Mouse (Mus musculus): ENCODE measurements around the gene Ly6g6e. TPM values are rescaled to one million over a fixed set of nuclear protein-coding genes. Genes with fewer than 3 reads are reported as not detected.

The Ly6g6e gene
- polyA plus RNA-seq, 1 experiment from 2014 or later: 0.76 TPM

DNA sequence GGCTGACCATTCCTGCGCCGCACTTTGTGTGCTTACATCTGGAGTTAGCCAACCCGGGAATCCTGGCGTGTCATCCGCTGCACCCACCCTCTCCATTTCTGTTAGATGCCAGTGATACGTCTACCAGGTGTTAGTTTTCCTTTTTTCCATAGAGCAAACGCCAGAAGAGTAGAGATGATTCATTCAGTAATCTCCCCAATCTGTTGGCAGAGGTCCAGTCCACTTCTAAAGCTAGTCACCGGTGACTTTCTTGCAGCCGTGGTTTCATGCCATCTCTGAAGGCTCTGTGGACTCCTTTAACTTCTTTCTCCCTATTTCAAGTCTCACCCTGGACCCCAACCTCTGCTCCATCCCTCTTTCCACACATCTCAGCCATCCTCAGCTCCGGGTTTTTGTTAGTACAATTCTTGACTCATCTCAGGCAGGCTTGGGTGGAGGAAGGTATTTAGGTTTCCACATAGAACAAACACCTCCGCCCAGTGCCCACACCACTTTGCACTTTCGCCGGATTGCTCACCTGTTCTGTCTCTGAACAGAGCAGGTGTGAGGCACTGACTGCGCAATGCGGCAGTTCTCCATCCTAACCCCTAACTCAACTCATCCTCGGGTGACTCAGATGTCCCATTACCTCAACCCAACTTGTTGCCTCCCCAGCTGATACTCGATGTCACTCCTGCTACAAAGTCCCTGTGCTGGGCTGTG lies 8.3 kb upstream of the Ly6g6e start:
- no peak overlapping the region for H3K4me3 ChIP-seq
- no peak for DNase-seq (ENCODE audit: low spot score)
- H3K27ac ChIP-seq: no peak overlapping the region
- H3K4me1 ChIP-seq (replicated peaks): peaks cover 29% of the 10 kb centered on the region
- peaks cover 1% of the 10 kb centered on the region for H3K36me3 ChIP-seq
- peaks cover 55% of the 10 kb centered on the region for H3K27me3 ChIP-seq (ENCODE audit: insufficient read depth, poor library complexity, severe bottlenecking)
- WGBS: 86% methylated on average over 17 of the region's 17 CpGs
- no peaks in the 10 kb centered on the region for H3K9me3 ChIP-seq

DNA sequence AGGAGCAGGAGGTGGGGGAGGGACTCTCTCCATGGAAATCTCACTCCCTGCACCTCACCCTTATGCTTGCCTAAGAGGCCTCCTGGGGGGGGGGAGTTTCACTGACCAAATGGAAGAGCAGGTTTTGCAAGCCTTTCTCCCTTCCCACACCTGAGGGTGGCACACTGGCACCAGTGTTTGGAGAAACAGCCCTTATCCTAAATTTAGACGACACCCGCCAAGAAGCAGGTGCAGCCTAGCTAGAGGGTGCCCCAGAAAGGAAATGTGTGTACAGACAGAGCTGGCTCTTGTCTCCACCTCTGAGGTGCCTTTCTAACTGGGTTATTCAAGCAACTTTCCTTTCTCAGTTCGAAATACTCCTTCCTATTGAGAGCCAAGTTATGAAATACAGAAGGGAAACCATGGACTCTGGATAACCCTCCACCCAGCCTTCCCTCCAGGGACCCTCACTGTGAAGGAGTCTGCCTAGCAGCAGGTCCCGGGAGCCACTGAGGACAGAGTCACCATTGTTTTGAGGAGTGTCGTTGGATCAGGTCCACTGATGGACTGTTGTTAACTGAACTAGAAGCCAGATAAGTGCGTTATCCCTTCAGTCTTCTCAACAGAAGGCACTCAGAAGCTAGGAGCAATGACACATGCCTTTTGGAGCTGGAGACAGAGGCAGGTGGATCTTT lies 6.0 kb upstream of the Ly6g6e start:
- WGBS: 61% methylated on average over 6 of the region's 6 CpGs

DNA sequence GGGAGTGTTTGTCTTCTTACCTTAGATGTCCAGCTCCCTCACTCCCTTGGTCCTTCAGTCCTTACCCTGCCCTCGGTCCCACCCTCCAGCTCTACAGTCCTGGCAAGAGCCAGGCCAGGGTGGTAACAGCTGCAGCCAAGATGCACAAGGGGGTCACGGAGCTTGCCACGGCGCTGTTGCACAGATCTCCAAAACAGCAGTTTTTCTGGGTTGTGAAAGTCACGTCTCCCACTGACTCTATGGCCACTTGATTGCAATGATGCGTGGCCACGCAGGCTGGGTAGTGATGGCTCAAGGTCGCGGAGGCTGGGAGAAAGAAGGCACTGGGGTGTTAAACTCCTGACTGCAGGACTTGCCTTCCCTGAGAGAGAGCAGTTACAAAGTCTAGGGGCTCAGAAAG lies 5.2 kb upstream of the Ly6g6e start:
- H3K36me3 ChIP-seq: no peaks in the 10 kb centered on the region
- no peak overlapping the region for H3K4me3 ChIP-seq
- H3K27me3 ChIP-seq (ENCODE audit: insufficient read depth, poor library complexity, severe bottlenecking): peaks cover 28% of the 10 kb centered on the region
- WGBS: 82% methylated on average over 9 of the region's 9 CpGs
- H3K4me1 ChIP-seq (replicated peaks): peaks cover 9% of the 10 kb centered on the region
- H3K9me3 ChIP-seq: no peaks in the 10 kb centered on the region
- no peak for DNase-seq (ENCODE audit: low spot score)
- H3K27ac ChIP-seq: no peak overlapping the region

More for the DNA sequence above, 6.0 kb upstream of the Ly6g6e start:
- Histone ChIP-seq H3K4me3 (no peak overlapping the region), H3K27ac (no peak overlapping the region), H3K36me3 (no peaks in the 10 kb centered on the region), H3K9me3 (no peaks in the 10 kb centered on the region), H3K4me1 (replicated peaks) (peaks cover 9% of the 10 kb centered on the region), H3K27me3 (ENCODE audit: insufficient read depth, poor library complexity, severe bottlenecking) (peaks cover 36% of the 10 kb centered on the region)
- no peak for DNase-seq (ENCODE audit: low spot score)

- no peaks in the 10 kb centered on the region for H3K36me3 ChIP-seq
- no peaks in the 10 kb centered on the region for H3K9me3 ChIP-seq
- peaks cover 8% of the 10 kb centered on the region; the same call in 1 of the 2 replicates for H3K27me3 ChIP-seq (ENCODE audit: insufficient read depth, poor library complexity, severe bottlenecking)
- DNase-seq (ENCODE audit: low spot score): no peak
- no peak overlapping the region for H3K4me3 ChIP-seq
- peaks cover 28% of the 10 kb centered on the region for H3K4me1 ChIP-seq (replicated peaks)
- peak overlapping the region; percentile 50 for H3K27ac ChIP-seq
- WGBS: 56% methylated on average over 17 of the region's 17 CpGs
These were observed 2.6 kb upstream of the Ly6g6e start for GRCm38 (mm10) chr17:35074097-35074496.

GRCm38 (mm10) chr17:35077285-35077684 lies 583 bp downstream of the Ly6g6e start:
- Histone ChIP-seq H3K36me3 (no peaks in the 10 kb centered on the region), H3K9me3 (no peaks in the 10 kb centered on the region), H3K4me3 (peak overlapping the region; percentile 45), H3K4me1 (replicated peaks) (peaks cover 41% of the 10 kb centered on the region), H3K27ac (peak overlapping the region; percentile 82), H3K27me3 (ENCODE audit: insufficient read depth, poor library complexity, severe bottlenecking) (peaks cover 15% of the 10 kb centered on the region)
- DNase-seq (ENCODE audit: low spot score): no peak
- WGBS: 43% methylated on average over 2 of the region's 2 CpGs

DNA sequence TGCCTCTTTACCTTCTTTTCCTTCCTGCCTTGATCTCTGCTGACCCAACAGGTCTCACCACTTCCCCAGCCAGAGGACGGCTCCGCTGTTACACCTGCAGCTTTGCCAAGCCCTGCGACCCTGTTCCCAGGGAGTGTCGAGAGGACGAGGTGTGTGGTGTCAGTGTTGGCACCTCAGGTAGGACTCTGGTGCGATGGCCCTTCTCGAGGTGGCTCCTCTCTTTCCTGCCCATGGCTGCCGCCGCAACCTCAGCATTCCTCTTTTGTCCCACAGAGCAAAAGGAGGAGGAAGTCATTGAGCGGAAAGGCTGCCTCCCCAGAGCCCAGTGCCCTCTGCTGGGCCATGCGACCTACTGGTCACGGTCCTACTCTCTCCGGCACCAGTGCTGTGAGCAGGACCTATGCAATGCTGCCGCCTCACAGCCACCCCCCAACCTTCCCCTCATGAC lies 1.1 kb downstream of the Ly6g6e start, which contains the start of gene Ly6g6d:
Gene Ly6g6d (minus strand): TSS at position 280 of the 448 bp plus-strand sequence.
- peak within 1 kb of the TSS; percentile 82 for H3K27ac ChIP-seq
- H3K4me1 ChIP-seq (replicated peaks): peaks cover 41% of the 10 kb centered on the region
- H3K9me3 ChIP-seq: no peaks in the 10 kb centered on the region
- H3K36me3 ChIP-seq: no peaks in the 10 kb centered on the region
- DNase-seq (ENCODE audit: low spot score): peak; percentile 59
- WGBS: 9% methylated on average over 14 of the region's 14 CpGs
- H3K4me3 ChIP-seq: peak within 1 kb of the TSS; percentile 45
- H3K27me3 ChIP-seq (ENCODE audit: insufficient read depth, poor library complexity, severe bottlenecking): peaks cover 15% of the 10 kb centered on the region

GRCm38 (mm10) chr17:35079778-35080177 lies 3.1 kb downstream of the Ly6g6e start:
- H3K36me3 ChIP-seq: no peaks in the 10 kb centered on the region
- no peak for DNase-seq (ENCODE audit: low spot score)
- H3K27me3 ChIP-seq (ENCODE audit: insufficient read depth, poor library complexity, severe bottlenecking): peaks cover 11% of the 10 kb centered on the region
- H3K4me1 ChIP-seq (replicated peaks): peaks cover 41% of the 10 kb centered on the region
- 71% methylated on average over 9 of the region's 9 CpGs for WGBS
- no peak overlapping the region for H3K4me3 ChIP-seq
- no peak overlapping the region for H3K27ac ChIP-seq
- H3K9me3 ChIP-seq: no peaks in the 10 kb centered on the region

DNA sequence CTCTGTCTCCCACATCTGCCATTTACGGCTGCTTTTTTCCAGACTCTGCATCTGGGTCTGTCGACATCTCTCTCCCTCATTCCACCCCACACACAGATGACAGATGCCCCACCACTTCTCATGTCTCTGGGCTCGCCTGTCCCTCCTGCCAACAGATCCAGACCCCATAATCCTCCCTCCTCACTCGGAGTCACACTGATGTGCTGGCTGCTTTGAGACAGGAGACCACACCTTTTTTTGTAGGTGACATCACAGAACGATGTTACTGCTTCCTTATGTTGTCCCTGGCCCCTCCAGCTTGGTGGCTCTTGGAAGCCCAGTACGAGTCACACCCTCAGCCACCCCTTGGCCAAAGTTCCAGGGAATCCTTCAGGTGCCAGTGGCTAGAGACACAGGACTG lies 3.5 kb downstream of the Ly6g6e start:
- DNase-seq (ENCODE audit: low spot score): no peak
- 71% methylated on average over 6 of the region's 6 CpGs for WGBS

GRCm38 (mm10) chr17:35080710-35081109 lies 4.0 kb downstream of the Ly6g6e start:
- WGBS: 77% methylated on average over 4 of the region's 4 CpGs
- H3K9me3 ChIP-seq: no peaks in the 10 kb centered on the region
- peaks cover 41% of the 10 kb centered on the region for H3K4me1 ChIP-seq (replicated peaks)
- peaks cover 11% of the 10 kb centered on the region for H3K27me3 ChIP-seq (ENCODE audit: insufficient read depth, poor library complexity, severe bottlenecking)
- H3K4me3 ChIP-seq: no peak overlapping the region
- no peaks in the 10 kb centered on the region for H3K36me3 ChIP-seq
- no peak for DNase-seq (ENCODE audit: low spot score)
- no peak overlapping the region for H3K27ac ChIP-seq

More for the DNA sequence above, 3.5 kb downstream of the Ly6g6e start:
- H3K4me3 ChIP-seq: no peak overlapping the region
- H3K36me3 ChIP-seq: no peaks in the 10 kb centered on the region
- H3K27me3 ChIP-seq (ENCODE audit: insufficient read depth, poor library complexity, severe bottlenecking): peaks cover 11% of the 10 kb centered on the region
- H3K9me3 ChIP-seq: no peaks in the 10 kb centered on the region
- H3K27ac ChIP-seq: no peak overlapping the region
- H3K4me1 ChIP-seq (replicated peaks): peaks cover 41% of the 10 kb centered on the region

GRCm38 (mm10) chr17:35082841-35083576 lies 6.3 kb downstream of the Ly6g6e start:
- peaks cover 21% of the 10 kb centered on the region for H3K4me1 ChIP-seq (replicated peaks)
- H3K9me3 ChIP-seq: no peaks in the 10 kb centered on the region
- H3K36me3 ChIP-seq: no peaks in the 10 kb centered on the region
- H3K27me3 ChIP-seq (ENCODE audit: insufficient read depth, poor library complexity, severe bottlenecking): peaks cover 11% of the 10 kb centered on the region
- no peak overlapping the region; the same call in 1 of the 2 replicates for H3K4me3 ChIP-seq
- H3K27ac ChIP-seq: no peak overlapping the region
- WGBS: 87% methylated on average over 16 of the region's 16 CpGs
- no peak for DNase-seq (ENCODE audit: low spot score)

GRCm38 (mm10) chr17:35083929-35084497 lies 7.3 kb downstream of the Ly6g6e start:
- WGBS: 83% methylated on average over 3 of the region's 3 CpGs
- Histone ChIP-seq H3K4me1 (replicated peaks) (peaks cover 18% of the 10 kb centered on the region), H3K27ac (no peak overlapping the region), H3K9me3 (no peaks in the 10 kb centered on the region), H3K27me3 (ENCODE audit: insufficient read depth, poor library complexity, severe bottlenecking) (peaks cover 7% of the 10 kb centered on the region), H3K4me3 (no peak overlapping the region), H3K36me3 (no peaks in the 10 kb centered on the region)
- DNase-seq (ENCODE audit: low spot score): no peak

- DNase-seq (ENCODE audit: low spot score): no peak
- Histone ChIP-seq H3K4me1 (replicated peaks) (peaks cover 23% of the 10 kb centered on the region), H3K27ac (no peak within 1 kb of the TSS), H3K27me3 (ENCODE audit: insufficient read depth, poor library complexity, severe bottlenecking) (peaks cover under 1% of the 10 kb centered on the region; the same call in 1 of the 2 replicates), H3K4me3 (no peak within 1 kb of the TSS), H3K9me3 (no peaks in the 10 kb centered on the region), H3K36me3 (no peaks in the 10 kb centered on the region)
- 85% methylated on average over 7 of the region's 7 CpGs for WGBS
These were observed 8.6 kb downstream of the Ly6g6e start, which contains the start of gene Ly6g6f for GRCm38 (mm10) chr17:35085208-35085865. Ly6g6f (minus strand) TSS chr17:35085610.
